ENCODE assay signal across 8 mouse cellular contexts in genomic region chr4:116719396-116719795, GRCm38 (mm10). TPM values are rescaled to one million over a fixed set of nuclear protein-coding genes. Genes with fewer than 3 reads are reported as not detected.
DNase-seq lines count a peak whose midpoint lies in the region; ATAC-seq and TF ChIP-seq lines count a peak whose summit lies in the region.

No protein-coding gene starts in this region.

- no peak for TF ChIP-seq POLR2A in brain, embryonic 14.5 days (IDR thresholded peaks at IDR 0.05; ENCODE audit: borderline replicate concordance, extremely low read depth, insufficient read depth, insufficient read length, poor library complexity, severe bottlenecking)

- intact Hi-C loops in heart, postnatal 10 days (cut with DNase I): loop anchor here (1.0 to 5.0 kb wide), 2 partner anchors 70 to 273 kb away; partner anchors contain the start of gene Urod

- peaks cover 11% of the 10 kb centered on the region for H3K36me3 ChIP-seq in kidney, embryonic 15.5 days
- no peaks in the 10 kb centered on the region for H3K36me3 ChIP-seq in midbrain, embryonic 16.5 days (ENCODE audit: control insufficient read depth, insufficient read depth, low read length)
- H3K36me3 ChIP-seq in splenic B cell, adult 2 months (ENCODE audit: control insufficient read depth, insufficient read depth, low read length, poor library complexity, severe bottlenecking): no peaks in the 10 kb centered on the region; the same call in 1 of the 2 replicates

- TF ChIP-seq CTCF in brain, embryonic 14.5 days (IDR thresholded peaks at IDR 0.05; ENCODE audit: borderline replicate concordance, extremely low read depth, insufficient read depth, insufficient read length): peak; percentile 77; the same call in 1 of the 2 replicates

- no peak overlapping the region for H3K4me3 ChIP-seq in kidney, embryonic 15.5 days (replicated peaks)
- H3K4me3 ChIP-seq in midbrain, embryonic 16.5 days (ENCODE audit: low read depth, low read length): no peak overlapping the region

- H3K9me3 ChIP-seq in kidney, embryonic 15.5 days (replicated peaks): no peaks in the 10 kb centered on the region
- no peaks in the 10 kb centered on the region for H3K9me3 ChIP-seq in midbrain, embryonic 16.5 days (replicated peaks; ENCODE audit: control insufficient read depth, low read length, poor library complexity, severe bottlenecking)

- no peak for ATAC-seq in kidney, embryonic 15.5 days (replicated peaks; ENCODE audit: low FRiP score)
- peak; percentile 66 for ATAC-seq in erythroblast, adult 5-6 weeks (replicated peaks; ENCODE audit: low FRiP score, poor library complexity, severe bottlenecking)
- peak; percentile 23; the same call in 1 of the 2 replicates for ATAC-seq in midbrain, embryonic 16.5 days

- peaks cover 16% of the 10 kb centered on the region for H3K4me1 ChIP-seq in kidney, embryonic 15.5 days
- peaks cover 11% of the 10 kb centered on the region; the same call in 1 of the 2 replicates for H3K4me1 ChIP-seq in midbrain, embryonic 16.5 days (ENCODE audit: control insufficient read depth, insufficient read depth, low read length)

- no peaks in the 10 kb centered on the region for H3K27me3 ChIP-seq in kidney, embryonic 15.5 days
- H3K27me3 ChIP-seq in midbrain, embryonic 16.5 days (ENCODE audit: control insufficient read depth, insufficient read depth, low read depth, low read length): 0 out of 2 replicates have a peak, but pooled peaks cover 2% of the 10 kb centered on the region
- H3K27me3 ChIP-seq in splenic B cell, adult 2 months (ENCODE audit: control insufficient read depth, insufficient read depth, low read length, poor library complexity, severe bottlenecking): no peaks in the 10 kb centered on the region

- peak; percentile 61 for DNase-seq in kidney, adult 11 months
- peak; percentile 91 for DNase-seq in brain, embryonic 14.5 days (ENCODE audit: low read depth)
- DNase-seq in heart, postnatal 10 days: peak; percentile 72 to 81
- peak; percentile 72 to 74 for DNase-seq in left cerebral cortex, adult 18-20 months (ENCODE audit: low spot score in 2 of 2)
- DNase-seq in splenic B cell, adult 2 months (ENCODE audit: low read depth, low spot score): peak; percentile 86

- 29% methylated on average over 3 of the region's 3 CpGs for WGBS in kidney, embryonic 15.5 days
- 16% methylated on average over 3 of the region's 3 CpGs for WGBS in midbrain, embryonic 16.5 days

- H3K4me2 ChIP-seq in kidney, embryonic 15.5 days: no peak overlapping the region
- no peak overlapping the region for H3K4me2 ChIP-seq in midbrain, embryonic 16.5 days (ENCODE audit: low read length)

- H3K27ac ChIP-seq in kidney, embryonic 15.5 days: no peak overlapping the region
- H3K27ac ChIP-seq in midbrain, embryonic 16.5 days (ENCODE audit: low read length): no peak overlapping the region

- no peak overlapping the region for H3K9ac ChIP-seq in kidney, embryonic 15.5 days
- no peak overlapping the region for H3K9ac ChIP-seq in midbrain, embryonic 16.5 days (ENCODE audit: low read depth, low read length)

RNA-seq across cellular contexts. Expression of gene Tesk2, which starts 1.4 kb away (rescaled TPM):
- 7.6 and 7.7 TPM in 2 replicates for polyA plus RNA-seq in kidney, embryonic 15.5 days (2015; fragmentation: Nextera tagmentation; extraction: Ambion mirVana)
- polyA plus RNA-seq in brain, embryonic 14.5 days (2012; rRNA removed): 3.1 and 3.9 TPM in 2 replicates
- total RNA-seq in erythroblast, adult 5-6 weeks (2015; ENCODE audit: low replicate concordance): 5.2 and 6.5 TPM in 2 replicates
- 7.8 and 9.2 TPM in 2 replicates for total RNA-seq in erythroblast, adult 5-6 weeks (2017; ENCODE audit: low replicate concordance)
- 1 to 10 TPM; 1.7 to 2.1 TPM for total RNA-seq in heart, postnatal 10 days (2021)
- 1 to 10 TPM; 3.6 to 4.5 TPM for total RNA-seq in left cerebral cortex, adult 18-20 months (2021)
- 2.0 and 2.7 TPM in 2 replicates for polyA plus RNA-seq in midbrain, embryonic 16.5 days (2015; fragmentation: Nextera tagmentation; extraction: Ambion mirVana)

RNA-seq across cellular contexts. Expression of gene Ccdc163, which starts 11.1 kb away (rescaled TPM):
- 30.3 and 31.7 TPM in 2 replicates for polyA plus RNA-seq in kidney, embryonic 15.5 days (2015; fragmentation: Nextera tagmentation; extraction: Ambion mirVana)
- 30.1 and 59.0 TPM in 2 replicates for polyA plus RNA-seq in brain, embryonic 14.5 days (2012; rRNA removed)
- total RNA-seq in erythroblast, adult 5-6 weeks (2015; ENCODE audit: low replicate concordance): 6.5 and 7.3 TPM in 2 replicates
- 3.3 and 10.5 TPM in 2 replicates for total RNA-seq in erythroblast, adult 5-6 weeks (2017; ENCODE audit: low replicate concordance)
- total RNA-seq in heart, postnatal 10 days (2021): 1 to 10 TPM; 8.3 to 9.1 TPM
- total RNA-seq in left cerebral cortex, adult 18-20 months (2021): 1 to 10 TPM; 5.5 to 6.2 TPM
- polyA plus RNA-seq in midbrain, embryonic 16.5 days (2015; fragmentation: Nextera tagmentation; extraction: Ambion mirVana): 10.1 and 10.7 TPM in 2 replicates

RNA-seq across cellular contexts. Expression of gene Mmachc, which starts 11.2 kb away (rescaled TPM):
- polyA plus RNA-seq in kidney, embryonic 15.5 days (2015; fragmentation: Nextera tagmentation; extraction: Ambion mirVana): 27.2 and 27.9 TPM in 2 replicates
- 21.4 and 21.7 TPM in 2 replicates for polyA plus RNA-seq in brain, embryonic 14.5 days (2012; rRNA removed)
- total RNA-seq in erythroblast, adult 5-6 weeks (2015; ENCODE audit: low replicate concordance): 4.2 and 4.4 TPM in 2 replicates
- total RNA-seq in erythroblast, adult 5-6 weeks (2017; ENCODE audit: low replicate concordance): 1.8 and 5.4 TPM in 2 replicates
- 10 to 100 TPM; 32.8 to 40.0 TPM for total RNA-seq in heart, postnatal 10 days (2021)
- 10 to 100 TPM; 16.1 to 17.5 TPM for total RNA-seq in left cerebral cortex, adult 18-20 months (2021)
- 20.9 and 21.6 TPM in 2 replicates for polyA plus RNA-seq in midbrain, embryonic 16.5 days (2015; fragmentation: Nextera tagmentation; extraction: Ambion mirVana)

RNA-seq across cellular contexts. Expression of gene Prdx1, which starts 34.1 kb away (rescaled TPM):
- polyA plus RNA-seq in kidney, embryonic 15.5 days (2015; fragmentation: Nextera tagmentation; extraction: Ambion mirVana): 1,497 and 1,602 TPM in 2 replicates
- 148 and 177 TPM in 2 replicates for polyA plus RNA-seq in brain, embryonic 14.5 days (2012; rRNA removed)
- 71.5 and 92.4 TPM in 2 replicates for total RNA-seq in erythroblast, adult 5-6 weeks (2015; ENCODE audit: low replicate concordance)
- 30.1 and 52.6 TPM in 2 replicates for total RNA-seq in erythroblast, adult 5-6 weeks (2017; ENCODE audit: low replicate concordance)
- total RNA-seq in heart, postnatal 10 days (2021): 100 to 1,000 TPM; 420 to 430 TPM
- 100 to 1,000 TPM; 145 to 162 TPM for total RNA-seq in left cerebral cortex, adult 18-20 months (2021)
- 410 and 427 TPM in 2 replicates for polyA plus RNA-seq in midbrain, embryonic 16.5 days (2015; fragmentation: Nextera tagmentation; extraction: Ambion mirVana)
